Mouse (Mus musculus): ENCODE results near the gene Pgp. TPM values are rescaled to one million over a fixed set of nuclear protein-coding genes. Genes with fewer than 3 reads are reported as not detected.
"Not testable (repeated sequence)": the region's sequence is repeated elsewhere in the genome, so short reads cannot be mapped to it uniquely, and the experiment has no call there.

The Pgp gene
- 8.7 and 8.8 TPM in 2 replicates for total RNA-seq (2017)

DNA sequence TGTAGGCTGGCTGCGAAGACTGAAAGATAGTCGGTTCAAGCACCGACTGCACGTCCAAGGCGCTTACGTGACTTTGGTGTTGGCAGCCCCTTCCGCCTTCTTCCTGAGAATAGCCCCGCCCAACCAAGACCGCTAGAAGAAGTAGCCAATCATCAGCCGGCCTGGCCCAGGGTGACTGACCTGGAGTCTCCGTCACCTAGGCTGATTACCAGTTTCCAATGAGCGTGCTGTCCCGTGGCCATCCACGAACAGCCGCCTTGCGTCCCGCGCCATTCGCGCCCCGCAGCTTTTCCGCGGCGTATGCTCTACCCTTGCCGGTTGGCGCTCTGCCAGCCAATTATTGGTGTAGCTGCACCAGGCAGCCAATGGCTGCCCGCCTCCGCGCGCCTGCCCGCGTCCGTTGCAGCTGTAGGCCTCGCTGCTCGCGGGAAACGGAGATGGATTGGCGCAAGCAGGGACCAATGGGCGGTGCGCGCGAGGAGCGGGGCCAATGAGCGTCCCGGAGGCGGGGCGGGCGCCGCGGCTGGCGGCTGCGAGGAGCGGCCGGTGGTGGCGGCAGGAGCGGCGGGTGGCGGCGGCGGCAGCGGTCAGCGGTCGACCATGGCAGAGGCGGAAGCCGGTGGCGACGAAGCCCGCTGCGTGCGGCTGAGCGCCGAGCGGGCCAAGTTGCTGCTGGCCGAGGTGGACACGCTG, at the start of gene Pgp, which contains the start of gene E4f1:
Gene Pgp, plus strand, starts transcription at position 483 of the 693 bp plus-strand sequence.
Gene E4f1, minus strand, starts transcription at position 404 of the 693 bp plus-strand sequence.
- ATAC-seq (ENCODE audit: extremely low read depth, insufficient number of reproducible peaks, low FRiP score, poor library complexity, severe bottlenecking) = peak; percentile 92

DNA sequence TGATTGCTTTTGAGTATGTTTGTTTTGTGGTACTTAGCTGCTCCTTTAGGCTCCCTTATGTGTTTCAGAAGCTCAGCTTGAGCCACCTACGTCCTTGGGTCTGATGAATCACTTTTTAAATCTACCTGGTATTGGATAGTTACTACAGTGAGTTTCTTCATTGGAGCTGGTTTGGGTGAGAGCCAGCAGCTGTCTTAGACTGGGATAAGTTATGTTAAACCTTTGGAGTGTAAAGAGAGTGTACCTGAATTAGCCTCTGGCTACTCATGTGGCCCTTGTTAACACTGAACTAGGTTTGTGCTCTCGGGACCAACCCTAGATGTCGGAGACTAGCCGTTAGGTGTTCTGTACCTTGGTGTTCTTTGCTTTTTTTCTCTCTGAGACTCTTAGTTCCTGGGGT, 47.1 kb upstream of the Pgp start:
- ATAC-seq (ENCODE audit: extremely low read depth, insufficient number of reproducible peaks, low FRiP score, poor library complexity, severe bottlenecking) = no peak

DNA sequence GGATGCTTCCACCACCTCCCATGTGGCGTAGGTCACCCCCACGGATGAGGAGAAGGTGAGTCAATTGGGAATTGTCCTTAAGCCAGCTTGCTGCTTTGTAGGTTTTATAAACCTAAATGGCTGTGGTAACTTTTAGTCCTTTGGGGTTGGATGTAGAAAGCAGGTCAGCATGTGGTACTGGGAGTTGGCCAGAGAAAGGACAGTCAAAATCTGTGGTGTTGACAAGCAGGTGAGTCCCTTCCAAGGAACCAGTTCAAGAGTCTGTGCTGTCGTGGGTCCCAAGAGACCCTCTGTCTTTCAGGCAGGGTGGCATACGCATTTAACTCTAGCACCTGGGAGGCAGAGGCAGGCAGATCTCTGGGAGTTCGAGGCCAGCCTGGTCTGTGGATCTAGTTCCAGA, 45.7 kb upstream of the Pgp start:
- no peak for ATAC-seq (ENCODE audit: extremely low read depth, insufficient number of reproducible peaks, low FRiP score, poor library complexity, severe bottlenecking)

DNA sequence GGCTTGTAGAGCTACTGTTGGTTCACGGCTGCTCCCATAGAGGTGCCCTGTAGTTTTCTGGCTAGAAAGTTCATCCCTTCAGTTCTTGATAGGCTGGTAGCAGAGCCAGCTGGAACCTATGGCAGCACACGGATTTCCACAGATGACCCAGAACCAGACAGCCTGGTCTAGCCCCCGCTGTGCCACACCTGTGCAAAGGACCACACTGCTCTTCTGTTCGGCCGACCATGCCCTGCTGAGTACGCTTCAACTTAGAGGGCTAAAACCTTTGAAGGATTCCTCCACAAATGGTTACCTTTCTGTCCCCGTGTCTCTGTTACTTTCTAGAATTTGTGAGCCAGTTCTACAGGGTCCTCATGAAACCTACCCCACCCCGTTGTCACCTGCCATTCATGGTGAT, 44.9 kb upstream of the Pgp start:
- ATAC-seq (ENCODE audit: extremely low read depth, insufficient number of reproducible peaks, low FRiP score, poor library complexity, severe bottlenecking) = not testable (repeated sequence)

DNA sequence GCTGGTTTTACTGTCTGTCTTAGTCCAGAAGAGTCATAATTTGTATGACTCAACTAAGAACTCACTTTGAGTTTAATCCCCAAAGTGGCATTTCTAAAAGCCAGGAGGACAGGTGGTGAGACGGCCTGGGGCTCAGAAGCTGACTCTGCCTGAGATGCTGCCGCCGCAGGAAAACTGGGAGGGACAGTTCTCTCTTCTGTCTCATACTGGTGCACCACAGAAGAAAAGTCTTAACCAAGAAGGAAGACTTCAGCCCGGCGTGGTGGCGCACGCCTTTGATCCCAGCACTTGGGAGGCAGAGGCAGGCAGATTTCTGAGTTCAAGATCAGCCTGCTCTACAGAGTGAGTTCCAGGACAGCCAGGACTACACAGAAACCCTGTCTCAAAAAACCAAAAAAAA, 44.3 kb upstream of the Pgp start:
- ATAC-seq (ENCODE audit: extremely low read depth, insufficient number of reproducible peaks, low FRiP score, poor library complexity, severe bottlenecking) = no peak

DNA sequence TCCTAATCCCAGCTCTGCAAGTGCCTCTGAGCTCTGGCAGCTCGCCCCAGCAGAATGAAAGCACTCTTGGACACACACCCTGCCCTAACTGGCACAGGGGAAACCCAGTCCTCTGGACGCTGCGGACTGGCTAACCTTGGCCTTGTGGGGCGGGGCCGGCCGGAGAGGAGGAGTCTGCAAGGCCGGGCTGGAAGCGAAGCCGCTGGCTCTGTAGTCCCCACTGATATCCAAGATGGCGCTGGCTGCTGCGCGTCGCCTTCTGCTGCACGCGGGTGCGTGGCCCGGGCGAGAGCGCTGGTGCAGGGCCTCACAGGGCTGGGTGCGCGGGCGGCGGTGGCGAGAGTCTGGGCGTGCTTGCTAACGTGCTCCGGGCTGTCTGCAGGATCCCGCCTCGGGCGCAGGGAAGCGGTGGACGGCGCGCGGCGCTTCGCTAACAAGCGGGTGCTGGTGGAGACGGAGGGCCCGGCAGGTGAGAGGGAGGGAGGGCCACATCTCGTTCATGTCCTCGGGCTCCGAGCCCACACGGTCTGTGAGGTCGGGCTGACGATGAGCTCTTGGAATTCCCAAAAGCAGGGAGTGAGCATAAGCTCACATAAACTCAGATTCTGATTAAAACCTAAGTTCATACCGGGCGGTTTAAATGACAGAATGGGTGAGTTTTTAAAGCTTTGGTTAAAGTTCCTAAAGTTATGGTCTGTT, 43.6 kb upstream of the Pgp start, which contains the start of gene Eci1:
Gene Eci1, plus strand, starts transcription at position 171 of the 699 bp plus-strand sequence.
- ATAC-seq (ENCODE audit: extremely low read depth, insufficient number of reproducible peaks, low FRiP score, poor library complexity, severe bottlenecking) = peak; percentile 96

DNA sequence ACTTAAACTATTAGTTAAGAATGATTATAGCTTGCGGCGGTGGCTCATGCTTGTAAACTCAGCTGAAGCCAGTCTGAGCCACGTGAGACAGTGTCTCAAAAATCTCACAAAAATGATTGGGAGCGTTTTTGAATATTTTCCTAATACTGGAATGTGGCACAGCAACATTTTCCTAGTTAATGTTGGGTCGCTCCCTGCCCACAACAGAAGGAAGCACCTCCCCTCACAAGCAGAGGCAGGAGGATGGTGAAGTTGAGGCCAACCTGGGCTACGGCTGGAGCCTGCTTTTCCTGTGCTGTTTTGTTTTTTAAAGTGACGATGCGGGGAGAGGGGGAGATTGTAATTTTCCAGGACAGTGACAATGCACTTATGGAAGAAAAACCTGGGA, 43.0 kb upstream of the Pgp start:
- no peak for ATAC-seq (ENCODE audit: extremely low read depth, insufficient number of reproducible peaks, low FRiP score, poor library complexity, severe bottlenecking)

DNA sequence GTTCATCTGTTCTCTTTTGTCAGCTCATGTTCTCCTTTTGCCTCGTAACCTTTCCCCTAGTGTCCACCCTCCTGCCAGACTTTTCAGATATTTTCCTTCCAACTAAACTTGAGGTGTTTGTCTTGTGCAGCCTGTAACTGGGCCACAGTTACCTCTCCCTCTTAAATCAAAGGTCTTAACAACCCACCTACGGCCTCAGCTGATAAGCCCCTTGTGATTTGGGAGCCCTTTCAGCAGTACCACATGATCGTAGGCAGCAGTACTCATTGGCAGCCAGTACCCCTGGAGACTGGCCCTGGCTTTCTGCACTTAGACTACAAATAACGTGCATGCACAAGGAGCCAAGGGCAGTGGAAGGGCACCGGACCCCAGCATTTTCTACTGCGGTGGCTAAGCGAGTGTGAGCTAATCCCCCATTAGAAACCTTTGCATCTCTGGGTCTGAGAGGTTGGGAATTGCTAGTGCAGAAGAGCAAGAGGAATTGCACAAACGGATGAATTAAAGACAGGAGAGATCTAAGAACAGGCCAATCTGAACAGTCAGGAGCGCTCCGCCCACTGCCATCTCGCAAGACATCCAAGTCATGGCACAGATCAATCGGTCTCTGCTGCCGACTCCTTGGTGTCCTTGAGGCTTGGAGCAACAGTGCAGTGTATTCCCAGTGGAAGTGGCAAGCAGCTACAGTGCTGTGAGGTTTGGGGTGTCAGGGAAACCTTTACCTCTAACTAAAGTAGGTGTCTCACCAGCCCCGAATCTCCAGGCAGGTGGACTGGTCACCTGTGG, 40.8 kb upstream of the Pgp start:
- no peak for ATAC-seq (ENCODE audit: extremely low read depth, insufficient number of reproducible peaks, low FRiP score, poor library complexity, severe bottlenecking)

DNA sequence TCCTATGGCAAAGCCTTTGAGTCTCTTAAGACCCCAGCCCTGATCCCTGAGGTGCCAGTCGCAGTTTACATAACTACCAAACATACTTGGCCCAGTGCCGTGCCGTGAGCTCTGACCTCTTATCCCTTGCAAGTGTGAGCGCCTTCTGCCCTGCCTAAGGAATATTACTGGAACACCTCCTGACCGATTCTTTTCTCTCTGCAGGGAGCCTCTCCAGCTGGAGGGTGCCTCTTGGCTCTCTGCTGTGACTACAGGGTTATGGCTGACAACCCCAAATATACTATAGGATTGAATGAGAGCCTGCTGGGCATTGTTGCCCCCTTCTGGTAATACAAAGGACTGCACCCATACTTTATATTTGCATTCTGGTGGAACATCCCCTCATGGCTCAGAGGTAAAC, 33.2 kb upstream of the Pgp start:
- ATAC-seq (ENCODE audit: extremely low read depth, insufficient number of reproducible peaks, low FRiP score, poor library complexity, severe bottlenecking) = peak; percentile 79

DNA sequence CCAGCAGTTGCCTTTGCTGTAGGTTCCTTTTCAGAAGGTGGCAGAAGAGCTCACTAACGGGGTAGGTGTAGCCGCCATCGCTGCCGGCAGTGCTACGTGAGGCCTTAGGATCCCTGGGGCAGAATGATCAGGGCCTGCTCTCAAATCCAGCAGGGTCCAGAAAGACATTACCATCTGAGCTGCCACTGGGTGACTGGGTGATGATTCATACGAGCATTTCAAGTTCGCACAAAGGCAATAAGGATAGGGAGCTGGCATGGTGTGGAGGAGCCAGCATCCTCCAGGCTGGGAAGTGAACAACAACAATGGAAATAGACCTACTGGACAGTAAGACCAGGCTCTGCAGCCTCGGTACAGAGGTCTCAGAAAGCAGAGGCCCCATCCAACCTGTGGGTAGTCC, 29.8 kb upstream of the Pgp start:
- ATAC-seq (ENCODE audit: extremely low read depth, insufficient number of reproducible peaks, low FRiP score, poor library complexity, severe bottlenecking) = no peak

DNA sequence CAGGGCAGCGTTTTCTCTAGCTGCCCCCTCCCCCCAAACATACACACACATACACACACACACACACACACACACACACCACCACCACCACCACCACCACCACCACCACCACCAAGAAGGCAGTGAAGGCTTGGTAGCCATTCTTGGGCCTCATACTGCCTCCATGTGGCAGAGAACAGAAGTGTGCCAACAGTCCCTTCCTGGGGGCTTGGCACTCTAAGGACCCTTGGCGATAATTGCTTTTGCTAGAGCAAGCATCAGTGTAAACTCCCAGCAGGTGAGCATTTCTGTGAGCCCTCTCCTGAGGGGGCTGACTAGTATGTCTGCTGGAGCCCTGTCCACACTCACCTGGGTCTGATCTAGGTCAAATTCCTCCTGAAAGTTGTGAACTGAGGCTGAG, 29.0 kb upstream of the Pgp start:
- no peak for ATAC-seq (ENCODE audit: extremely low read depth, insufficient number of reproducible peaks, low FRiP score, poor library complexity, severe bottlenecking)

DNA sequence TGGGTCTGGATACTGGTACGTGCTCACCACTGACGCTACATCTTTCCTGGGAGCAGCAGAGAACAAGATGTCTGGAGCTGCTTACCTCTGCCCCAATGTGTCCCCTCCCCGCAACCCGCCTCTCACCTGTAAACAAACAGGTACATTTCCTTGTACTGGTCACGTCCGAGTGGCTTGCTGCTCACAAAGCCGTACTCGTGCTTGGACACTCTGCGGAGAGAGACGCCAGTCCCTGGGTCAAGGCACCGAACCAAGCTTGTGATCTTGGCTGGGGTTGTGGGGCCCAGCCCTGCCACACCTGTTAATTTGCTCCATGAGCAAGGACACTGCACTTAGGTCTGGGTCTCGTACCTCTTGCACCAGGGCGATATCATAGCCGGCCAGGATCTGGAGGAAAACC, 28.1 kb upstream of the Pgp start:
- ATAC-seq (ENCODE audit: extremely low read depth, insufficient number of reproducible peaks, low FRiP score, poor library complexity, severe bottlenecking) = no peak

DNA sequence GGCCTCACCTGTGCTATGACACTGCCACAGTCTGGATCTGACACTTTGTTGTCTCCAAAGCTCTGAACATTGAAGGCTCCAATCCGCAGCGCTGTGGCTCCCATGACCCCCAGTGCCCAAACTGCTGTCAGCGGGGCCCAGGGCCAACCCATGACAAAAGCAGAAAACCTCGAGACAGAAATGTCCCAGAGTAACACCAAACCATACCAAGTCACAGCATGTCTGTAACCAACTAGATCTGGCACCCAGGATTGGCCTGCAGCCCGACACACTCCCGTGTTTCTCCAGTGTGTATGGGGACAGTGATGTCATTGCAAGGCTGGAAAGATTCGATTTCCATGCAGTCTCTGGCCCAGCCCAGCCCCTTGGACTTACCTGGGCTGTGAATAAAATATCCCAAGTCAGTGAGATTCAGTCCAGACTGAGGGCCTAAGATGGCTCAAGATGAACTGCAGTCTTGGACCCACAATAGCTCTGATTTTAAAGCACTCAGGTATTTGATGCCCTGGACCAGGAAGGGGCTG, 27.5 kb upstream of the Pgp start, which contains the start of gene Dnase1l2:
Gene Dnase1l2, minus strand, starts transcription at position 474 of the 524 bp plus-strand sequence.
- ATAC-seq (ENCODE audit: extremely low read depth, insufficient number of reproducible peaks, low FRiP score, poor library complexity, severe bottlenecking) = no peak

DNA sequence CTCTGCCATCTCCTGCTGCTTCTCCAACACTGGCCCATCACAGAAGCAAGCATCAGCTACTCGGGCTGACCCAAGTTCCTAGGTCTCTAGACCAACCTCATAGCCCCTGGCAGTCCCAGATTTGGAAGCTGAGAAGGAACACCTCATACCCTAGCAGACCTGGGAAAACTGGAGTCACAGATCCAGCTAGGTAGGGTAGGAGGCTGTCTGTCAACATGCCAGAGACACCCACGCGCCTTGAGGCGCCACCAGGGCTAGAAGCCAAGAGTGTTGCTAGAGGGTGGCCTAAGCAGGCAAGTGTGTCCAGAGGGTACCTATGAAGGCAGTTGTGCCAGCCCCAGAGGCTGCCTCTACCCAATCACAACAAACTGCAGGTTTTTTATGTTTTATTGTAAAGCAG, 26.8 kb upstream of the Pgp start:
- ATAC-seq (ENCODE audit: extremely low read depth, insufficient number of reproducible peaks, low FRiP score, poor library complexity, severe bottlenecking) = no peak

DNA sequence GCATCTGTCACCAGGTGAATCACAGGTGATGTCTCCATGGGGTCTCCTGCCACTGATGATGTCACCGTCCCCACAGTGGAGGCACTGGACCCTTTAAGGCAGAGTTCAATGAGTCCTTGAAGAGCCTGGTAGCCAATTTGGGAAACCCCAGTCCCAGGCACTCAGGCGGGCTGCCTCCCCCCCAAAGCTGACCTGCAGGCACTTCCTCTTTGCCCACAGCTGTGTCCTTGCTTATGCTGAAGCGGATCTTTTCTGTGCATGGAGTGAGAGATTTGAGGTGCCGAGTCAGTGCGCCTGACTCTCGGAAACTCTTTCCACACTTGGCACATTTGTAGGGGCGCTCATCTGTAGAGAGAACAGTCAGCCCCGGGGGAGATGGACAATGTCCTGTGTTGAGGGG, 23.6 kb upstream of the Pgp start:
- no peak for ATAC-seq (ENCODE audit: extremely low read depth, insufficient number of reproducible peaks, low FRiP score, poor library complexity, severe bottlenecking)

DNA sequence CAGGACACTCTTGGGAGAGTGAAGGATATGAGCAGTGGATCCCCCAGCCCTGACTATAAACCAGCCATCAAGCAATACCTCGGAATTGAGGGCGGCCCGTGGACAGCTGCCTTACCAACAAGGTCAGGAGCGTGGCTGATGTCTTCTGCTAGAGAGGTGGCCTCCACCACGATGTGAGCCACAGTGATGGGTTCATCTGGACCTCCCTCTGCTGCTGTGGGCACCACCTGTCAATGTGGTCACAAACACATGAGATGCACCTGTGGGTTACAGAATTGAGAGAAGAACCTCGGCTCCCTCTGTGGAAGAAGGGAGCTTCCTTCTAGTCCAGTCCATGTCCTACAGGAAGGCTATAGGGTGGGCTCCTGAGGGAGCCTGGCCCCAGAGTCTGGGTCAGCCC, 20.7 kb upstream of the Pgp start:
- ATAC-seq (ENCODE audit: extremely low read depth, insufficient number of reproducible peaks, low FRiP score, poor library complexity, severe bottlenecking) = no peak

DNA sequence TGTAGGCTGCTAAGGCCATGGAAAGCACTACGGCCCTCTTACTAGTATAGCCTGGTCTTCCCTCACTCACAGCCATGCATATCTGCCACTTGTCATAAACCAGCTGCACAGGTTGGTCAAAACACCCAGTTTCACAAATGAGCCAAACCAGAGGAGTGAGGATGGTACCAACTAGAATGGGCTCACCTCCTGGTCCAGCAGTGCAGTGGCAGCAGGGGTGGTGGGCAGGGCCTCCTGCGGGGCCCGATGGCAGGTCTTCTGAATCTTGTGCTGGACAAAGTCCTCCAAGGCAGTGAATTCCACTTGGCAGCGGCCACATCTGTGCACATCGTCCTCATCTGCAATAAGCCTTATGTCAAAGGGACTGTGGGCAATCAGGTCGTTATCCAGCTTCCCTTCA, 19.0 kb upstream of the Pgp start:
- no peak for ATAC-seq (ENCODE audit: extremely low read depth, insufficient number of reproducible peaks, low FRiP score, poor library complexity, severe bottlenecking)

DNA sequence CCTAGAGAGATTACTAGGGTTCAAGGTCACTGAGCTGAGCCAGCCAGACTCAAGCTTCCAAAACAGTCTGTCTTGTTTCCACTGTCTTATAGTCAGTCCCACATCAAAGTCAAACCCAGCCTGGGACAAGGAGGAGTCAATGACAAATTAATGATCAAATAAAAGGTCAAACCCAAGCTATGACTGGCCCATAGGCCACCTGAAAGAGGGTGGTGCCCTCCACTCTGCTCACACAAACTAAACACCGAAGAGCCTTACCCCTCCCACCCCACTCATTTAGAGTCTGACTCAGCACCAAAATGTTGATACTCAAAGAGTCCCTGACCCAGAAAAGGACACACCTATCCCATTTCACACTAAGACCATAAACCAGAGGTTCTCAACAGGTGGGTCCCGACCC, 16.8 kb upstream of the Pgp start:
- ATAC-seq (ENCODE audit: extremely low read depth, insufficient number of reproducible peaks, low FRiP score, poor library complexity, severe bottlenecking) = no peak

DNA sequence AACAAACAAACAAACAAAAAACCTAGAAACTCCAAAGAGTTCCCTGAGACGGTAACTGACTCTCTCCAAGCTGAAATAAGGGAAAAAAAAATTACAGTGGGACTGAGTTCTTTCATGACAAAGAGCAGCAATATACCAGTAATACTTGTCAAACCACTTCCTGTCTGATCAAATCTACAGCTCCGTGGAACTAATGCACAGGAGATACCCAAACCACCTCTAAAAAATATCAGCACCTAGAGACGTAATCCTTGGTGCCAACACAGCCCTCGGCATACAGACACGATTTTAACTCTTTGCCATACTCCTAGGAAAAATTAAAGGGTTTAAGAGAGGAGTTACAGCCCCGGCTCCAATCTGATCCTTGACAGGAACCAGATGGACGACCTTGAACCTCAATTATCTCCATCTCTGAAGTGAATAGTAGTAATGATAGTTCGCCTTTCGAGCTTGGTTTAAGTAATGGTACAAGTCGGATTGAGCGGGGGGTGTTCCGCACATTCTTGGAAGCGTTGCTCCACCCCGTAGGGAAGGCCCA, 15.9 kb upstream of the Pgp start:
- ATAC-seq (ENCODE audit: extremely low read depth, insufficient number of reproducible peaks, low FRiP score, poor library complexity, severe bottlenecking) = no peak
